Mouse (Mus musculus) liver, postnatal 0 days (tissue): ENCODE results near the gene 2610318N02Rik.

ENCODE experiments used
- CTCF ChIP-seq: sonication (generic); IDR thresholded peaks from 2 replicates; pipeline ENCODE4 v1.5.1; 2016; ENCODE audit warnings: antibody characterized with exemption, low read depth
- EP300 ChIP-seq: IDR thresholded peaks from 2 replicates; pipeline ENCODE4 v1.6.1; 2016; ENCODE audit warnings: antibody characterized with exemption, low read depth, mild to moderate bottlenecking

GRCm38 (mm10) chr16:17151874-17152273 lies 26.9 kb upstream of the 2610318N02Rik start:
- TF ChIP-seq CTCF (no peak), EP300 (no peak)
